ENCODE assay signal across 23 mouse cellular contexts in genomic region chr7:73433637-73434335, GRCm38 (mm10). TPM values are rescaled to one million over a fixed set of nuclear protein-coding genes. Genes with fewer than 3 reads are reported as not detected.
DNase-seq lines count a peak whose midpoint lies in the region; ATAC-seq lines count a peak whose summit lies in the region.
"Had no signal": no experiment of that assay in that cellular context is flagged by ENCODE, and none has a peak within 500 bp of the region (broad histone marks: within the 10 kb centered on the region; RNA-seq: fewer than 3 reads in every experiment).

No protein-coding gene starts in this region.

- no peak overlapping the region for H3K4me2 ChIP-seq in forebrain, embryonic 13.5 days
- no peak overlapping the region for H3K4me2 ChIP-seq in heart, embryonic 15.5 days
- no peak overlapping the region for H3K4me2 ChIP-seq in midbrain, embryonic 13.5 days (replicated peaks)
- no peak overlapping the region for H3K4me2 ChIP-seq in midbrain, embryonic 14.5 days (ENCODE audit: low read length)
- no peak overlapping the region for H3K4me2 ChIP-seq in hindbrain, embryonic 16.5 days (ENCODE audit: low read length)
- H3K4me2 ChIP-seq: limb, embryonic 15.5 days; liver, embryonic 15.5 days; neural tube, embryonic 12.5 days had no signal

- H3K9me3 ChIP-seq in forebrain, embryonic 13.5 days (replicated peaks): no peaks in the 10 kb centered on the region
- H3K9me3 ChIP-seq in forebrain, embryonic 10.5 days: no peaks in the 10 kb centered on the region
- H3K9me3 ChIP-seq in heart, embryonic 15.5 days (replicated peaks): no peaks in the 10 kb centered on the region
- no peaks in the 10 kb centered on the region for H3K9me3 ChIP-seq in midbrain, embryonic 13.5 days
- H3K9me3 ChIP-seq in midbrain, embryonic 14.5 days (ENCODE audit: control insufficient read depth, low read length): no peaks in the 10 kb centered on the region
- H3K9me3 ChIP-seq in hindbrain, embryonic 16.5 days (ENCODE audit: control insufficient read depth, low read length): no peaks in the 10 kb centered on the region
- H3K9me3 ChIP-seq: G1E; limb, embryonic 15.5 days; liver, embryonic 15.5 days; neural tube, embryonic 12.5 days had no signal

- H3K36me3 ChIP-seq in forebrain, embryonic 13.5 days (ENCODE audit: poor library complexity, severe bottlenecking): peaks cover 79% of the 10 kb centered on the region
- H3K36me3 ChIP-seq in forebrain, embryonic 10.5 days (replicated peaks): peaks cover 92% of the 10 kb centered on the region
- H3K36me3 ChIP-seq in heart, embryonic 15.5 days: peaks cover 68% of the 10 kb centered on the region
- peaks cover 74% of the 10 kb centered on the region for H3K36me3 ChIP-seq in midbrain, embryonic 13.5 days
- H3K36me3 ChIP-seq in midbrain, embryonic 14.5 days (ENCODE audit: control insufficient read depth, insufficient read depth, low read length): peaks cover 69% of the 10 kb centered on the region
- H3K36me3 ChIP-seq in hindbrain, embryonic 16.5 days (ENCODE audit: control insufficient read depth, insufficient read depth, low read length): peaks cover 43% of the 10 kb centered on the region

- 75% methylated on average over 6 of the region's 6 CpGs for WGBS in forebrain, embryonic 13.5 days
- 90% methylated on average over 6 of the region's 6 CpGs for WGBS in forebrain, embryonic 10.5 days
- 82% methylated on average over 6 of the region's 6 CpGs for WGBS in heart, embryonic 15.5 days
- 84% methylated on average over 6 of the region's 6 CpGs for WGBS in midbrain, embryonic 13.5 days
- 77% methylated on average over 6 of the region's 6 CpGs for WGBS in midbrain, embryonic 14.5 days
- WGBS in hindbrain, embryonic 16.5 days: 64% methylated on average over 6 of the region's 6 CpGs

- H3K9ac ChIP-seq in forebrain, embryonic 13.5 days: no peak overlapping the region
- H3K9ac ChIP-seq in heart, embryonic 15.5 days: no peak overlapping the region
- H3K9ac ChIP-seq in midbrain, embryonic 13.5 days (replicated peaks): no peak overlapping the region
- H3K9ac ChIP-seq in midbrain, embryonic 14.5 days (replicated peaks; ENCODE audit: low read length): no peak overlapping the region
- no peak overlapping the region for H3K9ac ChIP-seq in hindbrain, embryonic 16.5 days (ENCODE audit: low read depth, low read length)
- H3K9ac ChIP-seq: limb, embryonic 15.5 days; liver, embryonic 15.5 days; neural tube, embryonic 12.5 days had no signal

- H3K4me1 ChIP-seq in forebrain, embryonic 13.5 days: no peaks in the 10 kb centered on the region
- no peaks in the 10 kb centered on the region for H3K4me1 ChIP-seq in forebrain, embryonic 10.5 days
- peaks cover 16% of the 10 kb centered on the region for H3K4me1 ChIP-seq in heart, embryonic 15.5 days (replicated peaks)
- H3K4me1 ChIP-seq in midbrain, embryonic 13.5 days (replicated peaks): 0 out of 2 replicates have a peak, but pooled peaks cover 7% of the 10 kb centered on the region
- H3K4me1 ChIP-seq in midbrain, embryonic 14.5 days (ENCODE audit: control insufficient read depth, insufficient read depth, low read length): no peaks in the 10 kb centered on the region
- H3K4me1 ChIP-seq in hindbrain, embryonic 16.5 days (ENCODE audit: control insufficient read depth, insufficient read depth, low read depth, low read length): no peaks in the 10 kb centered on the region
- H3K4me1 ChIP-seq: limb, embryonic 15.5 days; liver, embryonic 15.5 days; neural tube, embryonic 12.5 days had no signal

- no peak for DNase-seq in forebrain, embryonic 10.5 days (ENCODE audit: extremely low spot score, low spot score)
- DNase-seq in heart, adult 8-10 months (ENCODE audit: low spot score): no peak
- DNase-seq in midbrain, embryonic 14.5 days: no peak
- no peak for DNase-seq in cerebellum, adult 8-10 months
- DNase-seq: adrenal gland, postnatal 10 days; cerebellum, adult 11 months; cerebellum, postnatal 14 days; gastrocnemius, postnatal 10 days; kidney, adult 11 months; layer of hippocampus, postnatal 36 days; thymus, postnatal 14 days had no signal

- H3K4me3 ChIP-seq in forebrain, embryonic 13.5 days: no peak overlapping the region
- H3K4me3 ChIP-seq in forebrain, embryonic 10.5 days: no peak overlapping the region
- H3K4me3 ChIP-seq in heart, embryonic 15.5 days: no peak overlapping the region
- H3K4me3 ChIP-seq in midbrain, embryonic 13.5 days (replicated peaks): no peak overlapping the region
- H3K4me3 ChIP-seq in midbrain, embryonic 14.5 days (replicated peaks; ENCODE audit: low read depth, low read length): no peak overlapping the region
- no peak overlapping the region for H3K4me3 ChIP-seq in hindbrain, embryonic 16.5 days (ENCODE audit: low read length)
- H3K4me3 ChIP-seq: limb, embryonic 15.5 days; liver, embryonic 15.5 days; neural tube, embryonic 12.5 days had no signal

- ATAC-seq in forebrain, embryonic 13.5 days: peak; percentile 32; the same call in 1 of the 2 replicates
- no peak for ATAC-seq in heart, embryonic 15.5 days (replicated peaks; ENCODE audit: insufficient number of reproducible peaks, insufficient read depth, low FRiP score, low read depth)
- ATAC-seq in midbrain, embryonic 13.5 days: no peak
- no peak for ATAC-seq in midbrain, embryonic 14.5 days (ENCODE audit: low FRiP score, low TSS enrichment)
- ATAC-seq in hindbrain, embryonic 16.5 days: peak; percentile 67
- ATAC-seq: activated CD4-positive, CD25-positive, alpha-beta regulatory T cell, adult 4 months had no signal

- H3K27ac ChIP-seq in forebrain, embryonic 13.5 days: no peak overlapping the region; the same call in 1 of the 2 replicates
- H3K27ac ChIP-seq in forebrain, embryonic 10.5 days: no peak overlapping the region
- H3K27ac ChIP-seq in heart, embryonic 15.5 days: 0 out of 2 replicates have a peak overlapping the region, but pooled peaks have one; percentile 3
- peak overlapping the region; percentile 60 for H3K27ac ChIP-seq in midbrain, embryonic 13.5 days
- no peak overlapping the region; the same call in 1 of the 2 replicates for H3K27ac ChIP-seq in midbrain, embryonic 14.5 days (replicated peaks; ENCODE audit: low read depth, low read length)
- peak overlapping the region; percentile 34; the same call in 1 of the 2 replicates for H3K27ac ChIP-seq in hindbrain, embryonic 16.5 days (ENCODE audit: low read depth, low read length)
- H3K27ac ChIP-seq: kidney, postnatal 0 days; limb, embryonic 15.5 days; liver, embryonic 15.5 days; neural tube, embryonic 12.5 days had no signal

- no peaks in the 10 kb centered on the region for H3K27me3 ChIP-seq in forebrain, embryonic 13.5 days
- H3K27me3 ChIP-seq in forebrain, embryonic 10.5 days (ENCODE audit: poor library complexity, severe bottlenecking): no peaks in the 10 kb centered on the region
- no peaks in the 10 kb centered on the region for H3K27me3 ChIP-seq in heart, embryonic 15.5 days
- no peaks in the 10 kb centered on the region for H3K27me3 ChIP-seq in midbrain, embryonic 13.5 days
- no peaks in the 10 kb centered on the region for H3K27me3 ChIP-seq in midbrain, embryonic 14.5 days (ENCODE audit: control insufficient read depth, insufficient read depth, low read length)
- H3K27me3 ChIP-seq in hindbrain, embryonic 16.5 days (replicated peaks; ENCODE audit: control insufficient read depth, insufficient read depth, low read length): no peaks in the 10 kb centered on the region
- H3K27me3 ChIP-seq: limb, embryonic 15.5 days; liver, embryonic 15.5 days; neural tube, embryonic 12.5 days had no signal

RNA-seq across cellular contexts. Expression of gene Rgma, which starts 58.5 kb away (rescaled TPM):
- 24.7 and 27.6 TPM in 2 replicates for polyA plus RNA-seq in forebrain, embryonic 13.5 days (2015; fragmentation: Nextera tagmentation; extraction: Ambion mirVana)
- polyA plus RNA-seq in forebrain, embryonic 10.5 days (2016; fragmentation: Nextera tagmentation; extraction: Ambion mirVana): 26.2 and 26.8 TPM in 2 replicates
- 3.3 and 5.9 TPM in 2 replicates for polyA plus RNA-seq in heart, embryonic 15.5 days (2015; fragmentation: Nextera tagmentation; extraction: Ambion mirVana)
- 10 to 100 TPM; 52.3 to 84.3 (median 65.6) TPM for total RNA-seq in heart, adult 8-10 months (2022)
- polyA plus RNA-seq in midbrain, embryonic 13.5 days (2015; fragmentation: Nextera tagmentation; extraction: Ambion mirVana): 40.7 and 50.3 TPM in 2 replicates
- 46.4 and 59.4 TPM in 2 replicates for polyA plus RNA-seq in midbrain, embryonic 14.5 days (2014; fragmentation: Nextera tagmentation; extraction: Ambion mirVana)
- polyA plus RNA-seq in hindbrain, embryonic 16.5 days (2015; fragmentation: Nextera tagmentation; extraction: Ambion mirVana): 30.9 and 39.8 TPM in 2 replicates
- total RNA-seq: monocyte, adult 5-6 weeks had no signal
- polyA plus RNA-seq: activated CD4-positive, CD25-positive, alpha-beta regulatory T cell, adult 4 months; G1E; macrophage had no signal

Comparison
In these comparisons a context has a peak if more than half of its experiments do, and no peak if none do; other contexts are left out.
1. H3K27ac ChIP-seq: peak in heart, embryonic 15.5 days (single experiment), midbrain, embryonic 13.5 days (single experiment) and hindbrain, embryonic 16.5 days (single experiment); none in forebrain, embryonic 13.5 days (single experiment), forebrain, embryonic 10.5 days (single experiment) and midbrain, embryonic 14.5 days (single experiment).
2. ATAC-seq: peak in forebrain, embryonic 13.5 days (single experiment) and hindbrain, embryonic 16.5 days (single experiment); none in heart, embryonic 15.5 days (single experiment), midbrain, embryonic 13.5 days (single experiment) and midbrain, embryonic 14.5 days (single experiment).